Comparison of ENCODE assay signal across 11 mouse cellular contexts in genomic region chr11:88851049-88851825, GRCm38 (mm10). TPM values are rescaled to one million over a fixed set of nuclear protein-coding genes. Genes with fewer than 3 reads are reported as not detected.
DNase-seq lines count a peak whose midpoint lies in the region; ATAC-seq and TF ChIP-seq lines count a peak whose summit lies in the region.
"Had no signal": no experiment of that assay in that cellular context is flagged by ENCODE, and none has a peak within 500 bp of the region (broad histone marks: within the 10 kb centered on the region; RNA-seq: fewer than 3 reads in every experiment).

No protein-coding gene starts in this region.

- peak overlapping the region; percentile 92 for H3K4me3 ChIP-seq in testis, adult 2 months (ENCODE audit: control insufficient read depth, low read depth, low read length)
- H3K4me3 ChIP-seq in heart, embryonic 16.5 days (ENCODE audit: low read length), result no peak overlapping the region
- H3K4me3 ChIP-seq: forebrain, embryonic 12.5 days; liver, embryonic 13.5 days; neural tube, embryonic 13.5 days had no signal

- peak overlapping the region; percentile 76 for H3K27ac ChIP-seq in testis, adult 2 months (ENCODE audit: control insufficient read depth, insufficient read depth, low read depth, low read length)
- H3K27ac ChIP-seq in heart, embryonic 16.5 days (ENCODE audit: low read length), result peak overlapping the region; percentile 98
- H3K27ac ChIP-seq: forebrain, embryonic 12.5 days; liver, embryonic 13.5 days; neural tube, embryonic 13.5 days had no signal

- peak; percentile 80; the same call in 1 of the 2 replicates for TF ChIP-seq POLR2A in testis, adult 2 months (IDR thresholded peaks at IDR 0.05; ENCODE audit: control insufficient read depth, low read depth, low read length)

- peaks cover 4% of the 10 kb centered on the region for H3K4me1 ChIP-seq in testis, adult 2 months (ENCODE audit: control insufficient read depth, insufficient read depth, low read length)
- peaks cover 53% of the 10 kb centered on the region for H3K4me1 ChIP-seq in heart, embryonic 16.5 days (ENCODE audit: control insufficient read depth, insufficient read depth, low read length)

- no peak for TF ChIP-seq CTCF in testis, adult 2 months (IDR thresholded peaks at IDR 0.05; ENCODE audit: control insufficient read depth, insufficient read depth, insufficient replicate concordance, low read depth, low read length)

- WGBS in heart, embryonic 16.5 days, result 75% methylated on average over 15 of the region's 15 CpGs

- no peaks in the 10 kb centered on the region for H3K27me3 ChIP-seq in testis, adult 2 months (ENCODE audit: control insufficient read depth, insufficient read depth, low read length)
- H3K27me3 ChIP-seq in heart, embryonic 16.5 days (ENCODE audit: control insufficient read depth, insufficient read depth, low read length), result no peaks in the 10 kb centered on the region
- H3K27me3 ChIP-seq: forebrain, embryonic 12.5 days; liver, embryonic 13.5 days; neural tube, embryonic 13.5 days had no signal

- no peaks in the 10 kb centered on the region for H3K36me3 ChIP-seq in testis, adult 2 months (ENCODE audit: control insufficient read depth, insufficient read depth, low read length)
- no peaks in the 10 kb centered on the region for H3K36me3 ChIP-seq in heart, embryonic 16.5 days (ENCODE audit: control insufficient read depth, insufficient read depth)
- H3K36me3 ChIP-seq: forebrain, embryonic 12.5 days; neural tube, embryonic 13.5 days had no signal

- peak overlapping the region; percentile 51 for H3K9ac ChIP-seq in heart, embryonic 16.5 days (ENCODE audit: low read length)
- H3K9ac ChIP-seq: forebrain, embryonic 12.5 days; liver, embryonic 13.5 days; neural tube, embryonic 13.5 days had no signal

- H3K9me3 ChIP-seq in heart, embryonic 16.5 days (replicated peaks; ENCODE audit: control insufficient read depth, low read length), result no peaks in the 10 kb centered on the region
- H3K9me3 ChIP-seq: forebrain, embryonic 12.5 days; liver, embryonic 13.5 days; neural tube, embryonic 13.5 days had no signal

- DNase-seq in testis, postnatal 10 days (ENCODE audit: low spot score), result no peak
- DNase-seq in cerebellum, adult 9-10 months, result peak; percentile 79
- DNase-seq in ovary, postnatal 10 days (ENCODE audit: low spot score), result no peak
- no peak for DNase-seq in spleen, postnatal 4 days (ENCODE audit: low spot score in 2 of 2)
- no peak for DNase-seq in lung, postnatal 4 days
- DNase-seq: adrenal gland, postnatal 25 days; liver, embryonic 13.5 days had no signal

- ATAC-seq in heart, embryonic 16.5 days (replicated peaks; ENCODE audit: extremely low read depth, insufficient read depth, low FRiP score), result no peak

- no peak overlapping the region for H3K4me2 ChIP-seq in heart, embryonic 16.5 days (ENCODE audit: low read depth, low read length)
- H3K4me2 ChIP-seq: forebrain, embryonic 12.5 days; liver, embryonic 13.5 days; neural tube, embryonic 13.5 days had no signal

RNA-seq across cellular contexts. Expression of gene Akap1, which starts 13.1 kb away (rescaled TPM):
- 535 and 558 TPM in 2 replicates for polyA plus RNA-seq in testis, adult 2 months (2012; rRNA removed)
- polyA plus RNA-seq in heart, embryonic 16.5 days (2015; fragmentation: Nextera tagmentation; extraction: Ambion mirVana), result 58.0 and 64.4 TPM in 2 replicates
